Mouse (Mus musculus) cortical plate, adult 2 months (tissue): ENCODE results near the gene Ky.

ENCODE experiments used
- CTCF ChIP-seq: fragments of 200-500 bp; IDR thresholded peaks from 2 replicates; pipeline ENCODE4 v1.5.1; 2011; ENCODE audit warnings: mild to moderate bottlenecking, control low read depth, low read length; ENCODE audit not compliant: insufficient read depth; ENCODE audit errors: extremely low read depth
- POLR2A ChIP-seq: fragments of 200-500 bp; IDR thresholded peaks from 2 replicates; pipeline ENCODE4 v1.6.1; 2011; ENCODE audit warnings: mild to moderate bottlenecking, low read length, control low read depth; ENCODE audit not compliant: insufficient read depth; ENCODE audit errors: extremely low read depth

DNA sequence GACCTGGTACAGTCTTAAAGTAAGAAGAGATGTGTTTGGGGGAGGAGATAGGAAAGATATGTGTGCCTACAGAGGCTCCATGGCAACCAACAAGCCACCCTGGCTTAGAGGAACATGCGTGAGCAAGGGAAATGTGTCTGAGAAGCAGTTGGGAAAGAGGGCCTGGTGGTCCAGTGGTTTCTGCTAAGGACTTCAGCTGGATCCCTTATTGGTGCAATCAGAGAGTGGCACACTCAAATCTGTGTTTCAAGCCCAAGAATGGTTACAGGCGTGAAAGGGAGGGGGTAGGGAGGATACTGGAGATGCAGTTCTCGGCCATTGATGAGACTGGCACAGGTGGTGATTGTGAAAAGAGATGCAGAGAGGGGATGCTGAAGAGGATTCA is 27.1 kb upstream of the Ky start:
- TF ChIP-seq POLR2A (no peak), CTCF (no peak)
